Mouse (Mus musculus): ENCODE measurements at regions not wholly inside any gene's neighbourhood (a gene's known extent, or its start where the extent isn't known, plus 50 kb on each side); places are given as distances from the start of the nearest gene placed in this dataset.

- Histone ChIP-seq H3K27me3 (ENCODE audit: control insufficient read depth, insufficient read depth, low read length) (no peaks in the 10 kb centered on the region), H3K4me3 (replicated peaks; ENCODE audit: low read length) (no peak overlapping the region), H3K9ac (ENCODE audit: low read length) (no peak overlapping the region), H3K9me3 (replicated peaks; ENCODE audit: control insufficient read depth, low read length) (no peaks in the 10 kb centered on the region), H3K4me1 (ENCODE audit: control insufficient read depth, insufficient read depth, low read length) (no peaks in the 10 kb centered on the region), H3K36me3 (ENCODE audit: control insufficient read depth, insufficient read depth, low read length) (no peaks in the 10 kb centered on the region), H3K27ac (ENCODE audit: low read length) (no peak overlapping the region), H3K4me2 (ENCODE audit: low read depth, low read length) (no peak overlapping the region)
- ATAC-seq (ENCODE audit: insufficient read depth, low FRiP score) = no peak
- 86% methylated on average over 2 of the region's 2 CpGs for WGBS
Measured at GRCm38 (mm10) chr3:148324911-148325621, 665.3 kb downstream of the Adgrl2 start.

- H3K27ac ChIP-seq (ENCODE audit: low read length) = no peak overlapping the region
- H3K9ac ChIP-seq (ENCODE audit: low read length) = no peak overlapping the region
- no peak for ATAC-seq (ENCODE audit: insufficient read depth, low FRiP score)
- no peaks in the 10 kb centered on the region for H3K36me3 ChIP-seq (ENCODE audit: control insufficient read depth, insufficient read depth, low read length)
- H3K4me2 ChIP-seq (ENCODE audit: low read depth, low read length) = no peak overlapping the region
- H3K4me1 ChIP-seq (ENCODE audit: control insufficient read depth, insufficient read depth, low read length) = no peaks in the 10 kb centered on the region
- WGBS = 86% methylated on average over 3 of the region's 3 CpGs
- H3K9me3 ChIP-seq (replicated peaks; ENCODE audit: control insufficient read depth, low read length) = no peaks in the 10 kb centered on the region
- no peaks in the 10 kb centered on the region for H3K27me3 ChIP-seq (ENCODE audit: control insufficient read depth, insufficient read depth, low read length)
- no peak overlapping the region for H3K4me3 ChIP-seq (replicated peaks; ENCODE audit: low read length)
Measured at GRCm38 (mm10) chr3:148321894-148322293, 668.5 kb downstream of the Adgrl2 start.

GRCm38 (mm10) chr3:148316198-148316597 is 674.2 kb downstream of the Adgrl2 start:
- Histone ChIP-seq H3K4me2 (ENCODE audit: low read depth, low read length) (no peak overlapping the region), H3K27ac (ENCODE audit: low read length) (no peak overlapping the region), H3K9ac (ENCODE audit: low read length) (no peak overlapping the region), H3K27me3 (ENCODE audit: control insufficient read depth, insufficient read depth, low read length) (no peaks in the 10 kb centered on the region), H3K4me3 (replicated peaks; ENCODE audit: low read length) (no peak overlapping the region), H3K4me1 (ENCODE audit: control insufficient read depth, insufficient read depth, low read length) (no peaks in the 10 kb centered on the region), H3K36me3 (ENCODE audit: control insufficient read depth, insufficient read depth, low read length) (no peaks in the 10 kb centered on the region), H3K9me3 (replicated peaks; ENCODE audit: control insufficient read depth, low read length) (no peaks in the 10 kb centered on the region)
- WGBS = 93% methylated on average over 3 of the region's 3 CpGs
- ATAC-seq (ENCODE audit: insufficient read depth, low FRiP score) = no peak

- no peaks in the 10 kb centered on the region for H3K27me3 ChIP-seq (ENCODE audit: control insufficient read depth, insufficient read depth, low read length)
- no peak overlapping the region for H3K4me3 ChIP-seq (replicated peaks; ENCODE audit: low read length)
- H3K4me1 ChIP-seq (ENCODE audit: control insufficient read depth, insufficient read depth, low read length) = no peaks in the 10 kb centered on the region
- no peak overlapping the region for H3K4me2 ChIP-seq (ENCODE audit: low read depth, low read length)
- ATAC-seq (ENCODE audit: insufficient read depth, low FRiP score) = no peak
- H3K36me3 ChIP-seq (ENCODE audit: control insufficient read depth, insufficient read depth, low read length) = no peaks in the 10 kb centered on the region
- no peak overlapping the region for H3K27ac ChIP-seq (ENCODE audit: low read length)
- no peaks in the 10 kb centered on the region for H3K9me3 ChIP-seq (replicated peaks; ENCODE audit: control insufficient read depth, low read length)
- no peak overlapping the region for H3K9ac ChIP-seq (ENCODE audit: low read length)
- 95% methylated on average over 1 of the region's 1 CpGs for WGBS
Measured at GRCm38 (mm10) chr3:148315286-148315685, 675.1 kb downstream of the Adgrl2 start.

- Histone ChIP-seq H3K4me3 (replicated peaks; ENCODE audit: low read length) (no peak overlapping the region), H3K36me3 (ENCODE audit: control insufficient read depth, insufficient read depth, low read length) (no peaks in the 10 kb centered on the region), H3K27ac (ENCODE audit: low read length) (no peak overlapping the region), H3K9me3 (replicated peaks; ENCODE audit: control insufficient read depth, low read length) (no peaks in the 10 kb centered on the region), H3K27me3 (ENCODE audit: control insufficient read depth, insufficient read depth, low read length) (no peaks in the 10 kb centered on the region), H3K4me1 (ENCODE audit: control insufficient read depth, insufficient read depth, low read length) (no peaks in the 10 kb centered on the region), H3K9ac (ENCODE audit: low read length) (no peak overlapping the region), H3K4me2 (ENCODE audit: low read depth, low read length) (no peak overlapping the region)
- 71% methylated on average over 5 of the region's 5 CpGs for WGBS
- ATAC-seq (ENCODE audit: insufficient read depth, low FRiP score) = peak; percentile 97
Measured at GRCm38 (mm10) chr3:148295515-148295914, 694.8 kb downstream of the Adgrl2 start.

- Histone ChIP-seq H3K9ac (ENCODE audit: low read length) (no peak overlapping the region), H3K9me3 (replicated peaks; ENCODE audit: control insufficient read depth, low read length) (no peaks in the 10 kb centered on the region), H3K27ac (ENCODE audit: low read length) (no peak overlapping the region), H3K36me3 (ENCODE audit: control insufficient read depth, insufficient read depth, low read length) (no peaks in the 10 kb centered on the region), H3K4me1 (ENCODE audit: control insufficient read depth, insufficient read depth, low read length) (no peaks in the 10 kb centered on the region), H3K4me2 (ENCODE audit: low read depth, low read length) (no peak overlapping the region), H3K27me3 (ENCODE audit: control insufficient read depth, insufficient read depth, low read length) (no peaks in the 10 kb centered on the region), H3K4me3 (replicated peaks; ENCODE audit: low read length) (no peak overlapping the region)
- ATAC-seq (ENCODE audit: insufficient read depth, low FRiP score) = no peak
- whole genome bisulfite sequencing = 59% methylated on average over 3 of the region's 3 CpGs
Measured at GRCm38 (mm10) chr3:148278978-148279377, 711.4 kb downstream of the Adgrl2 start.

GRCm38 (mm10) chr3:148272159-148272848 is 718.1 kb downstream of the Adgrl2 start:
- Histone ChIP-seq H3K27me3 (ENCODE audit: control insufficient read depth, insufficient read depth, low read length) (no peaks in the 10 kb centered on the region), H3K4me1 (ENCODE audit: control insufficient read depth, insufficient read depth, low read length) (no peaks in the 10 kb centered on the region), H3K4me2 (ENCODE audit: low read depth, low read length) (no peak overlapping the region), H3K27ac (ENCODE audit: low read length) (no peak overlapping the region), H3K36me3 (ENCODE audit: control insufficient read depth, insufficient read depth, low read length) (no peaks in the 10 kb centered on the region), H3K9me3 (replicated peaks; ENCODE audit: control insufficient read depth, low read length) (no peaks in the 10 kb centered on the region), H3K9ac (ENCODE audit: low read length) (no peak overlapping the region), H3K4me3 (replicated peaks; ENCODE audit: low read length) (no peak overlapping the region)
- WGBS = 63% methylated on average over 4 of the region's 4 CpGs
- no peak for ATAC-seq (ENCODE audit: insufficient read depth, low FRiP score)

GRCm38 (mm10) chr3:148268812-148269211 is 721.5 kb downstream of the Adgrl2 start:
- WGBS = 94% methylated on average over 4 of the region's 4 CpGs
- H3K27ac ChIP-seq (ENCODE audit: low read length) = no peak overlapping the region
- H3K9me3 ChIP-seq (replicated peaks; ENCODE audit: control insufficient read depth, low read length) = no peaks in the 10 kb centered on the region
- no peak overlapping the region for H3K4me3 ChIP-seq (replicated peaks; ENCODE audit: low read length)
- H3K4me2 ChIP-seq (ENCODE audit: low read depth, low read length) = no peak overlapping the region
- ATAC-seq (ENCODE audit: insufficient read depth, low FRiP score) = no peak
- no peaks in the 10 kb centered on the region for H3K27me3 ChIP-seq (ENCODE audit: control insufficient read depth, insufficient read depth, low read length)
- no peak overlapping the region for H3K9ac ChIP-seq (ENCODE audit: low read length)
- H3K4me1 ChIP-seq (ENCODE audit: control insufficient read depth, insufficient read depth, low read length) = no peaks in the 10 kb centered on the region
- H3K36me3 ChIP-seq (ENCODE audit: control insufficient read depth, insufficient read depth, low read length) = no peaks in the 10 kb centered on the region

GRCm38 (mm10) chr3:148259211-148259610 is 731.1 kb downstream of the Adgrl2 start:
- no peak overlapping the region for H3K27ac ChIP-seq (ENCODE audit: low read length)
- no peak overlapping the region for H3K9ac ChIP-seq (ENCODE audit: low read length)
- no peaks in the 10 kb centered on the region for H3K9me3 ChIP-seq (replicated peaks; ENCODE audit: control insufficient read depth, low read length)
- H3K4me1 ChIP-seq (ENCODE audit: control insufficient read depth, insufficient read depth, low read length) = no peaks in the 10 kb centered on the region
- WGBS = 93% methylated on average over 1 of the region's 1 CpGs
- H3K27me3 ChIP-seq (ENCODE audit: control insufficient read depth, insufficient read depth, low read length) = no peaks in the 10 kb centered on the region
- H3K36me3 ChIP-seq (ENCODE audit: control insufficient read depth, insufficient read depth, low read length) = no peaks in the 10 kb centered on the region
- H3K4me2 ChIP-seq (ENCODE audit: low read depth, low read length) = no peak overlapping the region
- no peak for ATAC-seq (ENCODE audit: insufficient read depth, low FRiP score)
- H3K4me3 ChIP-seq (replicated peaks; ENCODE audit: low read length) = no peak overlapping the region
